8 mouse cellular contexts compared by ENCODE assay signal in genomic region chr17:82857199-82858147, GRCm38 (mm10).
DNase-seq lines count a peak whose midpoint lies in the region; ATAC-seq lines count a peak whose summit lies in the region.

No protein-coding gene starts in this region.

- peak; percentile 75 for DNase-seq in NIH3T3 (ENCODE audit: low read depth)
- DNase-seq in cerebellum, postnatal 14 days: peak; percentile 91
- DNase-seq in frontal cortex, postnatal 36 days (ENCODE audit: low spot score in 2 of 2): peak; percentile 85 to 89
- DNase-seq in hindbrain, embryonic 14.5 days (ENCODE audit: low spot score): peak; percentile 96
- peak; percentile 67 to 78 for DNase-seq in layer of hippocampus, postnatal 25 days (ENCODE audit: extremely low spot score in 1 of 2, low spot score in 1 of 2)
- peak; percentile 74 for DNase-seq in lung, postnatal 14 days
- DNase-seq in right cerebral cortex, adult 18-20 months: peak; percentile 84
- peak; percentile 49 to 67 for DNase-seq in urinary bladder, postnatal 36 days (ENCODE audit: low spot score in 2 of 2)

- 11% methylated on average over 16 of the region's 16 CpGs for WGBS in hindbrain, embryonic 14.5 days

- H3K4me3 ChIP-seq in hindbrain, embryonic 14.5 days (replicated peaks; ENCODE audit: low read length): peak overlapping the region; percentile 14

- H3K9ac ChIP-seq in hindbrain, embryonic 14.5 days: peak overlapping the region; percentile 39; the same call in 1 of the 2 replicates

- no peaks in the 10 kb centered on the region for H3K9me3 ChIP-seq in hindbrain, embryonic 14.5 days (ENCODE audit: control insufficient read depth, low read length)

- no peaks in the 10 kb centered on the region for H3K27me3 ChIP-seq in hindbrain, embryonic 14.5 days (ENCODE audit: control insufficient read depth, insufficient read depth, low read length)

- ATAC-seq in hindbrain, embryonic 14.5 days (ENCODE audit: low FRiP score): peak; percentile 95

- H3K27ac ChIP-seq in hindbrain, embryonic 14.5 days: no peak overlapping the region

- H3K4me1 ChIP-seq in hindbrain, embryonic 14.5 days (replicated peaks; ENCODE audit: control insufficient read depth, insufficient read depth, low read length): no peaks in the 10 kb centered on the region

- H3K36me3 ChIP-seq in hindbrain, embryonic 14.5 days (replicated peaks; ENCODE audit: control insufficient read depth, insufficient read depth): no peaks in the 10 kb centered on the region

- peak overlapping the region; percentile 44 for H3K4me2 ChIP-seq in hindbrain, embryonic 14.5 days (replicated peaks)
